Mouse (Mus musculus) bone marrow macrophage, adult 2 months (primary cell): ENCODE measurements around the gene Pik3ca.

Experiments used
- CTCF ChIP-seq: IDR thresholded peaks from 2 replicates; pipeline ENCODE4 v1.5.1; 2012; ENCODE audit warnings: low read depth, mild to moderate bottlenecking, low read length, moderate library complexity
- POLR2A ChIP-seq: IDR thresholded peaks from 2 replicates; pipeline ENCODE4 v1.6.1; 2012; ENCODE audit warnings: mild to moderate bottlenecking, low read depth, low read length, borderline replicate concordance

DNA sequence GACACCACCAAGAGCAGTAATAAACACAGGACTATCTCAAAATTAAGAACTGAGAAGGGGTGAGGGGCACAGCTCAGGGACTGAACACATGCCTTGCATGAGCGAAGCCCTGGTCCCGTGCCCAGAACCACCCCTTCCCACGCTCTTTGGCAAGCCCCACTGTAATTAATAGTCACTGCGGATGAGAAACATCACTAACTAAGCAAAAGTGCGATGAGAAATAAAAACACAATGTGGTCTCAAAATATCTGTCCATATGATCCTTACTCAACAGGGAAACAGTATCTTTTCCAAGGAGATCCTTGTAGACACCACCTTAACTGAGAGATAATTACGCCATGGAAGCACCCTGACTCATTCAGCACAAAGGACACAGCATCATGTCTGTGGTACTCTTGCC is 49.6 kb upstream of the Pik3ca start:
- TF ChIP-seq CTCF (no peak), POLR2A (no peak)
